Mouse (Mus musculus) embryonic facial prominence, embryonic 11.5 days (tissue): ENCODE data around the gene Tada2b. TPM values are rescaled to one million over a fixed set of nuclear protein-coding genes. Genes with fewer than 3 reads are reported as not detected.

Source experiments
- ATAC-seq: fragments of 200-750 bp; cut with Nextera tagmentation; replicated peaks from 2 replicates; pipeline ENCODE4 v1.8.0; 2017; ENCODE audit warnings: low read depth; ENCODE audit not compliant: insufficient number of reproducible peaks, low FRiP score, low TSS enrichment
- DNase-seq: peaks from one replicate; pipeline ENCODE4 v3.0.0-alpha.2; 2015; ENCODE audit warnings: low spot score
- H3K27ac ChIP-seq: fragments of 300-500 bp; sonication (generic); replicated peaks from 2 replicates; pipeline ENCODE4 v1.5.1; 2014; ENCODE audit warnings: mild to moderate bottlenecking, low read depth, low read length, control low read depth
- H3K27me3 ChIP-seq: fragments of 300-500 bp; sonication (generic); 2 replicates; pipeline ENCODE4 v1.6.1; 2014; ENCODE audit warnings: mild to moderate bottlenecking, low read length, moderate library complexity, mixed read lengths; ENCODE audit not compliant: control insufficient read depth, insufficient read depth
- H3K36me3 ChIP-seq: fragments of 300-500 bp; sonication (generic); replicated peaks from 2 replicates; pipeline ENCODE4 v1.6.1; 2014; ENCODE audit warnings: low read depth, mild to moderate bottlenecking, low read length, moderate library complexity, mixed read lengths; ENCODE audit not compliant: control insufficient read depth, insufficient read depth
- H3K4me1 ChIP-seq: fragments of 300-500 bp; sonication (generic); 2 replicates; pipeline ENCODE4 v1.6.1; 2014; ENCODE audit warnings: low read length, mixed read lengths; ENCODE audit not compliant: control insufficient read depth, insufficient read depth
- H3K4me2 ChIP-seq: fragments of 300-500 bp; sonication (generic); 2 replicates; pipeline ENCODE4 v1.6.1; 2014; ENCODE audit warnings: low read depth, mild to moderate bottlenecking, control low read depth, low read length, moderate library complexity
- H3K4me3 ChIP-seq: fragments of 300-500 bp; sonication (generic); 2 replicates; pipeline ENCODE4 v1.5.1; 2014; ENCODE audit warnings: low read depth, low read length, control low read depth
- H3K9ac ChIP-seq: fragments of 300-500 bp; sonication (generic); replicated peaks from 2 replicates; pipeline ENCODE4 v1.6.1; 2014; ENCODE audit warnings: mild to moderate bottlenecking, control low read depth, low read length
- H3K9me3 ChIP-seq: fragments of 300-500 bp; sonication (generic); replicated peaks from 2 replicates; pipeline ENCODE4 v1.6.1; 2016; ENCODE audit warnings: mild to moderate bottlenecking, low read length, inconsistent platforms, mixed read lengths; ENCODE audit not compliant: control insufficient read depth
- WGBS: fragments of 180-500 bp; shearing (Covaris S2); extraction: QIAGEN DNeasy Blood & Tissue Kit; methylation state at CpG from one replicate; pipeline ENCODE4 v1.1.7; 2014; 5-methylcytosine and 5-hydroxymethylcytosine counted together
- polyA plus RNA-seq: library from polyadenylated mRNA; unstranded; fragments of >200 nt; fragmentation: Nextera tagmentation; extraction: Ambion mirVana; gene quantifications from 2 replicates; pipeline ENCODE4 v1.2.1, GENCODE M21; 2014

Gene Tada2b
- polyA plus RNA-seq, 1 experiment from 2014 or later = 3.1 TPM

- Histone ChIP-seq H3K9me3 (no peaks in the 10 kb centered on the region), H3K27ac (no peak overlapping the region), H3K4me2 (no peak overlapping the region), H3K27me3 (no peaks in the 10 kb centered on the region), H3K4me1 (no peaks in the 10 kb centered on the region; the same call in none of the 2 replicates), H3K4me3 (no peak overlapping the region), H3K9ac (no peak overlapping the region), H3K36me3 (no peaks in the 10 kb centered on the region; the same call in 1 of the 2 replicates)
- WGBS = 86% methylated on average over 2 of the region's 2 CpGs
- no peak for DNase-seq
- ATAC-seq = no peak
Measured at GRCm38 (mm10) chr5:36479735-36480134, 4.3 kb downstream of the Tada2b start.

- Histone ChIP-seq H3K36me3 (no peaks in the 10 kb centered on the region; the same call in 1 of the 2 replicates), H3K4me1 (no peaks in the 10 kb centered on the region; the same call in none of the 2 replicates), H3K27ac (no peak overlapping the region), H3K9ac (no peak overlapping the region), H3K4me3 (no peak overlapping the region), H3K4me2 (no peak overlapping the region), H3K27me3 (no peaks in the 10 kb centered on the region), H3K9me3 (no peaks in the 10 kb centered on the region)
- ATAC-seq = no peak
- 90% methylated on average over 6 of the region's 6 CpGs for WGBS
- DNase-seq = no peak
Measured at GRCm38 (mm10) chr5:36478540-36479420, 5.3 kb downstream of the Tada2b start.

GRCm38 (mm10) chr5:36477486-36477885, 6.6 kb downstream of the Tada2b start:
- H3K27me3 ChIP-seq = no peaks in the 10 kb centered on the region
- H3K4me2 ChIP-seq = no peak overlapping the region
- no peaks in the 10 kb centered on the region; the same call in 1 of the 2 replicates for H3K4me1 ChIP-seq
- no peak overlapping the region for H3K4me3 ChIP-seq
- WGBS = 90% methylated on average over 3 of the region's 3 CpGs
- DNase-seq = no peak
- ATAC-seq = no peak
- H3K27ac ChIP-seq = no peak overlapping the region
- H3K9me3 ChIP-seq = no peaks in the 10 kb centered on the region
- no peak overlapping the region for H3K9ac ChIP-seq
- no peaks in the 10 kb centered on the region; the same call in 1 of the 2 replicates for H3K36me3 ChIP-seq

GRCm38 (mm10) chr5:36474283-36474682, 9.8 kb downstream of the Tada2b start:
- no peak overlapping the region for H3K4me2 ChIP-seq
- H3K4me1 ChIP-seq = no peaks in the 10 kb centered on the region
- H3K27me3 ChIP-seq = no peaks in the 10 kb centered on the region
- H3K9ac ChIP-seq = no peak overlapping the region
- no peak for ATAC-seq
- no peaks in the 10 kb centered on the region; the same call in none of the 2 replicates for H3K36me3 ChIP-seq
- WGBS = 82% methylated on average over 5 of the region's 5 CpGs
- H3K4me3 ChIP-seq = no peak overlapping the region
- no peak overlapping the region for H3K27ac ChIP-seq
- DNase-seq = peak; percentile 79
- no peaks in the 10 kb centered on the region for H3K9me3 ChIP-seq

- WGBS = 90% methylated on average over 4 of the region's 4 CpGs
- H3K27ac ChIP-seq = no peak overlapping the region
Measured at GRCm38 (mm10) chr5:36472876-36473655, 11.0 kb downstream of the Tada2b start.

GRCm38 (mm10) chr5:36471206-36471605, 12.9 kb downstream of the Tada2b start:
- Histone ChIP-seq H3K27ac (no peak overlapping the region), H3K27me3 (no peaks in the 10 kb centered on the region), H3K36me3 (no peaks in the 10 kb centered on the region; the same call in none of the 2 replicates), H3K4me1 (no peaks in the 10 kb centered on the region), H3K4me3 (no peak overlapping the region), H3K4me2 (no peak overlapping the region), H3K9me3 (no peaks in the 10 kb centered on the region), H3K9ac (no peak overlapping the region)
- 96% methylated on average over 8 of the region's 8 CpGs for WGBS
- ATAC-seq (no peak), DNase-seq (no peak)

More at GRCm38 (mm10) chr5:36472876-36473655, 11.0 kb downstream of the Tada2b start:
- H3K4me1 ChIP-seq = no peaks in the 10 kb centered on the region
- H3K9me3 ChIP-seq = no peaks in the 10 kb centered on the region
- ATAC-seq = no peak
- H3K4me3 ChIP-seq = no peak overlapping the region
- H3K4me2 ChIP-seq = no peak overlapping the region
- no peak for DNase-seq
- no peaks in the 10 kb centered on the region for H3K27me3 ChIP-seq
- no peaks in the 10 kb centered on the region; the same call in none of the 2 replicates for H3K36me3 ChIP-seq
- no peak overlapping the region for H3K9ac ChIP-seq

GRCm38 (mm10) chr5:36465889-36466288, 18.2 kb downstream of the Tada2b start:
- H3K9ac ChIP-seq = no peak overlapping the region; the same call in 1 of the 2 replicates
- DNase-seq (no peak), ATAC-seq (no peak)
- H3K27ac ChIP-seq = no peak overlapping the region
- H3K4me2 ChIP-seq = peak overlapping the region; percentile 80
- no peaks in the 10 kb centered on the region for H3K4me1 ChIP-seq
- WGBS = 21% methylated on average over 8 of the region's 8 CpGs
- peak overlapping the region; percentile 95 for H3K4me3 ChIP-seq
- no peaks in the 10 kb centered on the region for H3K9me3 ChIP-seq
- no peaks in the 10 kb centered on the region for H3K27me3 ChIP-seq
- no peaks in the 10 kb centered on the region; the same call in none of the 2 replicates for H3K36me3 ChIP-seq
